Mouse (Mus musculus) B cell, adult (primary cell): ENCODE measurements around the gene Slc9a1. TPM values are rescaled to one million over a fixed set of nuclear protein-coding genes. Genes with fewer than 3 reads are reported as not detected.

ENCODE experiments used
- total RNA-seq: library from RNA; stranded (reverse); gene quantifications from 4 replicates; pipeline ENCODE4 v1.2.4, GENCODE M21; 2023; ENCODE audit not compliant: inconsistent age

Gene Slc9a1
- 45.8 to 52.1 TPM (median 48.3 TPM) in 4 replicates for total RNA-seq

GRCm38 (mm10) chr4:133369553-133370297 lies at the start of gene Slc9a1:
TSS of gene Slc9a1 (plus strand) at chr4:133369706.

GRCm38 (mm10) chr4:133353367-133354365 lies 15.8 kb upstream of the Slc9a1 start, which contains the start of gene Wdtc1:
TSS of gene Wdtc1 (minus strand) at chr4:133353481.

Other genes with a start within 250 kb of the Slc9a1 start
- 280 to 329 TPM (median 305 TPM) in 4 replicates for gene Wasf2, start 239.2 kb upstream of the Slc9a1 start, total RNA-seq
- 1.8 to 3.3 TPM (median 2.1 TPM) in 4 replicates for gene Cd164l2, start 157.6 kb upstream of the Slc9a1 start, total RNA-seq
- 3.3 to 4.3 TPM (median 4.1 TPM) in 4 replicates for gene Gpr3, start 157.2 kb upstream of the Slc9a1 start, total RNA-seq
- gene Map3k6, start 128.9 kb upstream of the Slc9a1 start, total RNA-seq = 0.39 to 0.69 TPM (median 0.45 TPM) in 3 of 4 replicates, not detected in the other
- 0.78 to 1.3 TPM (median 0.98 TPM) in 4 replicates for gene Sytl1, start 106.6 kb upstream of the Slc9a1 start, total RNA-seq
- gene Tmem222, start 91.9 kb upstream of the Slc9a1 start, total RNA-seq = 45.5 to 59.9 TPM (median 55.0 TPM) in 4 replicates
- gene Wdtc1, start 16.2 kb upstream of the Slc9a1 start, total RNA-seq = 39.5 to 56.0 TPM (median 41.1 TPM) in 4 replicates
- not detected in 4 replicates for gene Tent5b, start 110.4 kb downstream of the Slc9a1 start, total RNA-seq
- gene Trnp1, start 128.8 kb downstream of the Slc9a1 start, total RNA-seq = 0.81 TPM in 1 of 4 replicates, not detected in the others
- gene Kdf1, start 149.3 kb downstream of the Slc9a1 start, total RNA-seq = not detected in 4 replicates
- 84.5 to 99.2 TPM (median 93.2 TPM) in 4 replicates for gene Nudc, start 176.3 kb downstream of the Slc9a1 start, total RNA-seq
- gene Nr0b2, start 183.7 kb downstream of the Slc9a1 start, total RNA-seq = not detected in 4 replicates
- gene Gpatch3, start 205.0 kb downstream of the Slc9a1 start, total RNA-seq = 25.3 to 28.1 TPM (median 25.7 TPM) in 4 replicates
- gene Gpn2, start 214.7 kb downstream of the Slc9a1 start, total RNA-seq = 24.6 to 30.2 TPM (median 25.9 TPM) in 4 replicates
- gene Sfn, start 232.5 kb downstream of the Slc9a1 start, total RNA-seq = 40.0 to 53.1 TPM (median 48.7 TPM) in 4 replicates